Mouse (Mus musculus) heart, embryonic 16.5 days (tissue): ENCODE measurements around the gene Ugt1a5. TPM values are rescaled to one million over a fixed set of nuclear protein-coding genes. Genes with fewer than 3 reads are reported as not detected.
"Not testable (repeated sequence)": the region's sequence is repeated elsewhere in the genome, so short reads cannot be mapped to it uniquely, and the experiment has no call there.

Experiments used
- ATAC-seq: fragments of 200-750 bp; cut with Nextera tagmentation; replicated peaks from 2 replicates; pipeline ENCODE4 v1.8.0; 2017; ENCODE audit warnings: moderate number of reproducible peaks; ENCODE audit not compliant: insufficient read depth, low FRiP score; ENCODE audit errors: extremely low read depth
- H3K27ac ChIP-seq: fragments of 300-500 bp; sonication (generic); 2 replicates; pipeline ENCODE4 v1.5.1; 2014; ENCODE audit warnings: mild to moderate bottlenecking, low read length, control low read depth, moderate library complexity
- H3K27me3 ChIP-seq: fragments of 300-500 bp; sonication (generic); 2 replicates; pipeline ENCODE4 v1.6.1; 2014; ENCODE audit warnings: low read length, mixed read lengths; ENCODE audit not compliant: control insufficient read depth, insufficient read depth
- H3K36me3 ChIP-seq: fragments of 300-500 bp; sonication (generic); 2 replicates; pipeline ENCODE4 v1.6.1; 2014; ENCODE audit not compliant: control insufficient read depth, insufficient read depth
- H3K4me1 ChIP-seq: fragments of 300-500 bp; sonication (generic); 2 replicates; pipeline ENCODE4 v1.6.1; 2014; ENCODE audit warnings: low read length, mixed read lengths; ENCODE audit not compliant: control insufficient read depth, insufficient read depth
- H3K4me2 ChIP-seq: fragments of 300-500 bp; sonication (generic); 2 replicates; pipeline ENCODE4 v1.6.1; 2014; ENCODE audit warnings: low read depth, mild to moderate bottlenecking, control low read depth, low read length
- H3K4me3 ChIP-seq: fragments of 300-500 bp; sonication (generic); 2 replicates; pipeline ENCODE4 v1.5.1; 2014; ENCODE audit warnings: mild to moderate bottlenecking, control low read depth, low read length
- H3K9ac ChIP-seq: fragments of 300-500 bp; sonication (generic); 2 replicates; pipeline ENCODE4 v1.6.1; 2014; ENCODE audit warnings: low read length, control low read depth
- H3K9me3 ChIP-seq: fragments of 300-500 bp; sonication (generic); replicated peaks from 2 replicates; pipeline ENCODE4 v1.6.1; 2016; ENCODE audit warnings: low read length; ENCODE audit not compliant: control insufficient read depth
- WGBS: fragments of 180-500 bp; shearing (Covaris S2); extraction: QIAGEN DNeasy Blood & Tissue Kit; methylation state at CpG from one replicate; pipeline ENCODE4 v1.1.7; 2014; 5-methylcytosine and 5-hydroxymethylcytosine counted together
- polyA plus RNA-seq: library from polyadenylated mRNA; unstranded; fragments of >200 nt; fragmentation: Nextera tagmentation; extraction: Ambion mirVana; gene quantifications from 2 replicates; pipeline ENCODE4 v1.2.1, GENCODE M21; 2015

Gene Ugt1a5
- polyA plus RNA-seq, 1 experiment from 2014 or later = not detected

- 60% methylated on average over 2 of the region's 2 CpGs for WGBS
- H3K4me1 ChIP-seq = peaks cover 2% of the 10 kb centered on the region; the same call in 1 of the 2 replicates
- H3K4me3 ChIP-seq = no peak overlapping the region
- no peak overlapping the region for H3K4me2 ChIP-seq
- no peaks in the 10 kb centered on the region for H3K36me3 ChIP-seq
- ATAC-seq = no peak
- H3K9me3 ChIP-seq = no peaks in the 10 kb centered on the region
- H3K27me3 ChIP-seq = no peaks in the 10 kb centered on the region
- H3K27ac ChIP-seq = no peak overlapping the region
- no peak overlapping the region for H3K9ac ChIP-seq
These were observed 29.2 kb upstream of the Ugt1a5 start for GRCm38 (mm10) chr1:88136646-88137045.

- no peak for ATAC-seq
- Histone ChIP-seq H3K4me1 (peaks cover 2% of the 10 kb centered on the region; the same call in 1 of the 2 replicates), H3K27ac (no peak overlapping the region), H3K36me3 (no peaks in the 10 kb centered on the region), H3K4me3 (no peak overlapping the region), H3K9ac (no peak overlapping the region), H3K9me3 (no peaks in the 10 kb centered on the region), H3K4me2 (no peak overlapping the region), H3K27me3 (no peaks in the 10 kb centered on the region)
- WGBS = 79% methylated on average over 3 of the region's 3 CpGs
These were observed 28.5 kb upstream of the Ugt1a5 start for GRCm38 (mm10) chr1:88137264-88137663.

DNA sequence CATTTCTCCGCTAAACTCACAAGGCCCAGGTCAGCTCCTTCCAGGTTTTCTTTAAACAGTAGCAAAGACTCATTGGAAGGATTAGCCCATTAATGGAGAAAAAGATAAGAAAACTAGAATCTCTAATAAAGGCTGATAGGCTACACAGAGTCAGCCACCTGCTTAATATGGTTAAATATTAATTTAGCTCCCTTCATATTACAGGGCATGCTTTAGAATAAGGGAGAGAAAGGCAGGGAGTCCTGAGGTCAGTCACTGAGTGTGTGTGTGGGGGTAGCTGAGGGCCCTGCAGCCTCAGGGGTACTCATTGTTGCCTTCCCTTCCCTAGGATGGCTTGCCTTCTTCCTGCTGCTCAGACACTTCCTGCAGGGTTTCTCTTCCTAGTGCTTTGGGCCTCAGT, 27.7 kb upstream of the Ugt1a5 start:
- H3K9me3 ChIP-seq = no peaks in the 10 kb centered on the region
- no peaks in the 10 kb centered on the region for H3K36me3 ChIP-seq
- no peak overlapping the region for H3K27ac ChIP-seq
- no peak for ATAC-seq
- peaks cover 2% of the 10 kb centered on the region; the same call in 1 of the 2 replicates for H3K4me1 ChIP-seq
- WGBS = 84% methylated on average over 1 of the region's 1 CpGs
- H3K4me3 ChIP-seq = no peak overlapping the region
- no peaks in the 10 kb centered on the region for H3K27me3 ChIP-seq
- no peak overlapping the region for H3K4me2 ChIP-seq
- no peak overlapping the region for H3K9ac ChIP-seq

GRCm38 (mm10) chr1:88140492-88140891, 25.3 kb upstream of the Ugt1a5 start:
- H3K36me3 ChIP-seq, H3K4me3 ChIP-seq, H3K4me2 ChIP-seq, H3K9ac ChIP-seq, ATAC-seq, H3K27ac ChIP-seq, H3K9me3 ChIP-seq, H3K27me3 ChIP-seq, H3K4me1 ChIP-seq: not testable (repeated sequence)
- WGBS = 49% methylated on average over 1 of the region's 1 CpGs

- H3K27ac ChIP-seq, H3K36me3 ChIP-seq, H3K4me2 ChIP-seq, H3K9ac ChIP-seq, ATAC-seq, H3K27me3 ChIP-seq, H3K4me3 ChIP-seq, H3K4me1 ChIP-seq, H3K9me3 ChIP-seq: not testable (repeated sequence)
- 2% methylated on average over 4 of the region's 5 CpGs for whole genome bisulfite sequencing
These were observed 21.7 kb upstream of the Ugt1a5 start for GRCm38 (mm10) chr1:88143966-88144675.

DNA sequence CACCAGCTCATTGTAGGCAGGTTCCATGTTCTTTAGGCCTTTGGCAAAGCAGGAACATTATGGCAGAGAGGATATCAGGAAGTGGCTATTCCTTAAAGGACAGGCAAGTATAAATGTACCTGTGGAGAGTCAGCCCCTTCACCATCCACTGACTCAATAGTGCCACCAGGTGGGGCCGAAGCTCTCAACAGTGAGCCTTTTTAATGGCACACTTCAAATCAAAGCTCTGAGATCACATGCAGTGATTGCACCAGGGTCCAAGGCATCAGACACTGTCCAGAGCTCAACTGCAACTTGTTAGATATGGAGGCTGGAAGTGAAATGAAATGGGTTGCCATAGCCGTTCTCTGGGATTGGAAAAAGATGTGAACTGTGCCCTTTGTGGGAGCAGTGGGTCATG, 20.5 kb upstream of the Ugt1a5 start:
- not testable (repeated sequence) for H3K36me3 ChIP-seq, H3K9ac ChIP-seq, H3K27ac ChIP-seq, H3K4me1 ChIP-seq, H3K9me3 ChIP-seq, H3K27me3 ChIP-seq, ATAC-seq, H3K4me3 ChIP-seq, H3K4me2 ChIP-seq
- whole genome bisulfite sequencing = 54% methylated on average over 2 of the region's 2 CpGs

- H3K4me3 ChIP-seq, H3K4me1 ChIP-seq, ATAC-seq, H3K4me2 ChIP-seq, H3K27ac ChIP-seq, H3K27me3 ChIP-seq, H3K9me3 ChIP-seq, H3K36me3 ChIP-seq, H3K9ac ChIP-seq: not testable (repeated sequence)
- WGBS = 57% methylated on average over 2 of the region's 2 CpGs
These were observed 15.7 kb upstream of the Ugt1a5 start for GRCm38 (mm10) chr1:88150133-88150532.

DNA sequence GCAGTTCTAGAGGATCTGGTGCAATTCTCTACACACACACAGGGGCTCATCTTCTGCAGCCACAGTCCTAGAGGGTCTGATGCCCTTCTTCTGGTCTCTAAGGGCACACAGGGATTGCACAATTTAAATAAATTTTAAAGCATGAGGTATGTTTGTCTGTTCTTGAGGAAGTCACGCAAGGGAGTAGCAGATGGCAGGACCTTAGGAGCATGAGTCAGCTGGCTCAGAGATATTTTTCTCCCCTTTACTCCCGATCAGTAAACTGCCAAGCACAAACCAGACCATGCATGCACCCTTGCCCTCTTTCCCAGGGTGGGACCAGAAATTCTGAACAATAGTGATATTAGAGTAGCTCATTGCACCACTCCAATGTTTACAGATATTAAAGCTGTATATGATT, 7.4 kb upstream of the Ugt1a5 start:
- H3K9me3 ChIP-seq = no peaks in the 10 kb centered on the region

DNA sequence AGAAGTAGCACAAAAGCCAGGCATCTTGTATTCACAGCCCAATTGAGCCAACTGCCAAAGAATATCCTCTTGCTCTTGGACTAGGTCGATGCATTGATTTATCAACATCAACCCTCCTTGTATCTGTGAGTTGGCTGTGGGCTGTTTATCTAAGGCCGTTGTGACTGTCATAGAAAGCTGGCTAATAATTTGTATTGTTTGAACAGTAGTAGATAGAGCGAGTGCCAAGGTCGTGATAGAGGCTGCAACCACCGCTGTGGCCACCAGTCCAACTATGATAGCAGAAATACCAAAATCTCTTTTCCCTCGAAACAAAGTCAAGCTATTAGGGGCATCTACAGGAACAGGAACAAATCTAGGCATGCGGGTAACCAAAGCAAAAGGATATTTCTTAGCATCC, 6.4 kb downstream of the Ugt1a5 start:
- H3K9ac ChIP-seq, H3K4me3 ChIP-seq, H3K4me1 ChIP-seq, H3K9me3 ChIP-seq, H3K4me2 ChIP-seq, H3K27ac ChIP-seq, ATAC-seq, H3K27me3 ChIP-seq, H3K36me3 ChIP-seq: not testable (repeated sequence)
- WGBS = 82% methylated on average over 5 of the region's 7 CpGs

More for the DNA sequence above, 7.4 kb upstream of the Ugt1a5 start:
- ATAC-seq = no peak
- no peak overlapping the region for H3K4me2 ChIP-seq
- no peak overlapping the region for H3K4me3 ChIP-seq
- H3K9ac ChIP-seq = no peak overlapping the region
- WGBS = 74% methylated on average over 2 of the region's 2 CpGs
- H3K27me3 ChIP-seq = no peaks in the 10 kb centered on the region
- no peak overlapping the region for H3K27ac ChIP-seq
- H3K4me1 ChIP-seq = no peaks in the 10 kb centered on the region
- no peaks in the 10 kb centered on the region for H3K36me3 ChIP-seq
